Mouse (Mus musculus): ENCODE results near the gene Canx.
"Not testable (repeated sequence)": the region's sequence is repeated elsewhere in the genome, so short reads cannot be mapped to it uniquely, and the experiment has no call there.

Gene Canx

GRCm38 (mm10) chr11:50329378-50329777 lies 3.9 kb upstream of the Canx start:
- no peak for DNase-seq

GRCm38 (mm10) chr11:50328075-50328625 lies 2.7 kb upstream of the Canx start:
- DNase-seq = no peak

GRCm38 (mm10) chr11:50326302-50326966 lies 961 bp upstream of the Canx start:
- DNase-seq = no peak

GRCm38 (mm10) chr11:50324751-50325471 lies 562 bp downstream of the Canx start:
- DNase-seq = no peak

- DNase-seq = peak; percentile 36
These were observed 1.6 kb downstream of the Canx start for GRCm38 (mm10) chr11:50323843-50324242.

- no peak for DNase-seq
These were observed 3.1 kb downstream of the Canx start for GRCm38 (mm10) chr11:50322345-50322744.

- no peak for DNase-seq
These were observed 4.2 kb downstream of the Canx start for GRCm38 (mm10) chr11:50321239-50321638.

- not testable (repeated sequence) for DNase-seq
These were observed 6.1 kb downstream of the Canx start for GRCm38 (mm10) chr11:50319343-50319742.

GRCm38 (mm10) chr11:50312803-50313202 lies 12.7 kb downstream of the Canx start:
- DNase-seq = no peak

- DNase-seq = no peak
These were observed 22.1 kb downstream of the Canx start for GRCm38 (mm10) chr11:50303406-50303805.

- peak; percentile 97 for DNase-seq
These were observed 33.1 kb downstream of the Canx start, which contains the start of gene Maml1 for GRCm38 (mm10) chr11:50292190-50292855. Gene Maml1 (minus strand): TSS chr11:50292311.

- peak; percentile 69 for DNase-seq
These were observed 33.9 kb downstream of the Canx start for GRCm38 (mm10) chr11:50291321-50292165.

- DNase-seq = no peak
These were observed 34.8 kb downstream of the Canx start for GRCm38 (mm10) chr11:50290486-50291225.

GRCm38 (mm10) chr11:50286428-50286827 lies 39.0 kb downstream of the Canx start:
- DNase-seq = no peak

- DNase-seq = no peak
These were observed 39.8 kb downstream of the Canx start for GRCm38 (mm10) chr11:50285696-50286095.

GRCm38 (mm10) chr11:50285263-50285662 lies 40.2 kb downstream of the Canx start:
- DNase-seq = no peak

- DNase-seq = no peak
These were observed 45.4 kb downstream of the Canx start for GRCm38 (mm10) chr11:50280053-50280452.

GRCm38 (mm10) chr11:50279005-50279404 lies 46.5 kb downstream of the Canx start:
- no peak for DNase-seq

- DNase-seq = no peak
These were observed 47.8 kb downstream of the Canx start for GRCm38 (mm10) chr11:50277706-50278105.

GRCm38 (mm10) chr11:50277025-50277424 lies 48.4 kb downstream of the Canx start:
- no peak for DNase-seq

GRCm38 (mm10) chr11:50275568-50276151 lies 49.8 kb downstream of the Canx start:
- no peak for DNase-seq

All from liver (tissue).